Mouse (Mus musculus) layer of hippocampus, postnatal 36 days (tissue): ENCODE data around the gene Plcd1. TPM values are rescaled to one million over a fixed set of nuclear protein-coding genes. Genes with fewer than 3 reads are reported as not detected.

Experiments used
- DNase-seq, 2 experiments: peaks; one replicate each; pipeline ENCODE4 v3.0.0; 2022
- total RNA-seq, 2 experiments: library from RNA; stranded (reverse); gene quantifications; 2 replicates each; pipeline ENCODE4 v1.2.3; 2021

Plcd1 gene
- total RNA-seq, 2 experiments from 2014 or later, result 8.3 to 8.4 TPM

DNA sequence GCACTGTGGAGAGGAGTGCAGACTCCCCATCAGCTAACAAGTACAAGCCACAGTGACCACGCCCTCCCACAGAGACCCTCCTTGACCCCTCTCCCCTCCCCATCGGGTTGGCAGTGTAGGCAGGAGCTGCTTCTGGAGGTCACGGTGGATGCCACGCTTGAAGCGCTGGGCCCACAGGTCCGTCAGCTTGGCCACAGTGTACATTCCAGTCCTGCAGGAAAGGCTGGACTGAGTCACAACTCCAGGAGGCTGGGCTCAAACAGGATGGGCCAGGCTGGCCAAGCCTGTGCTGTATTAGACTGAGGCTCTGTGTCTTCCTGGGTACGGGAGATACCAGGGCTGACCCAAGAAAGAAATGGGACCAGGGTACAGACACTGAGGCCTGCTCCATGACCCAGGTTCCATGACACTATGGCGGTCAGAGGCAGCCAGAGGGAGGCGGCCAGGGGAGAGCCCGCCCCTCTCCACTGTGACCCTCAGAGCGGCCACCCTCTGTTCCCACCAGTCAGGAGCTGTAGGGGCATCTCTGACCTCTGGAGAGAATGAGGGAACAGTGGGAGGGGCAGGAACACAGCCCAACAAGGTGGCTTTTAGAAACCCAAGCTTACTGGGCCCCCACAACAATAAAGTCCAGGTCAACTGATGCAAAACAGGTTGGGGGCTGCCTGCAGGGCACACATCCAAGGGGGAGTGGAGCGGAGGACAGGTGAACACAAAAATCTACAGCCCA is 1.6 kb downstream of the Plcd1 start:
- no peak for DNase-seq

DNA sequence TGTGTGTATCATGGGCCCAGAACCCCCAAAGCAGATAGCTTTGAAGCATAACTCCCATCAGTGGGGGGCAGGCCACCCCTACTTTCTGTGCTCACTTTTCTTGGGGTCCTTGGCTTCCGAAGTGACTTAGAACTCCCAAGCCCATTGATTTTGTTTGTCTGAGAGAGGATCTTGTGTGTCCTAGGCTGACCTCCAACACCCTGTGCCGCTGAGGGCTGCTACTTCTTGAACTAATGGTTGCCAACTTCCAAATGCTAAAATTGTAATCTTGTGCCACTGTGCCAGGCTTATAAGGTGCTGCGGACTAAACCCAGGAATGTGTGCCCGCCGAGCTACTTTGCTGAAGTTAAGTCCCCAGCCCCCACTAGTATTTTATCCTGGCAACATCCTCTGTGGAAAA is 2.8 kb downstream of the Plcd1 start:
- DNase-seq, result no peak

DNA sequence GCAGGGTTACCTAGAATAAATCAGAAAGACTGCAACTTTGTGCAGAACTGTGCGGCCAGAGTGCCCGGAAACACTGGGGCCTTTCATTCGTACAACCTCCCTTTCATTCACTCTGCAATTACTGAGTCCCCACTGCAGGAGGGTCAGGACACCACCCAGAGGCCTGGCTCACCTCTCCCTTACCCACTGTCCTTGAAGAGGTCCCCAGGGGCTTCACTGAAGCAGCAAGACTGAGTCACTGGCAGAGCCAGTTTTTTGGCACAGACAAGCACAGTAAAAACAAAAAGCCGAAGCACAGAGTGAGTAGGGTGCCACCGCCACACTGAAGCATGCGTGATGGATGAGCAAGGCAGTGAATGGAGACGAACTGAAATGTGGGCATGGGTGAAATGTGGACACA is 3.9 kb downstream of the Plcd1 start:
- DNase-seq, result no peak

DNA sequence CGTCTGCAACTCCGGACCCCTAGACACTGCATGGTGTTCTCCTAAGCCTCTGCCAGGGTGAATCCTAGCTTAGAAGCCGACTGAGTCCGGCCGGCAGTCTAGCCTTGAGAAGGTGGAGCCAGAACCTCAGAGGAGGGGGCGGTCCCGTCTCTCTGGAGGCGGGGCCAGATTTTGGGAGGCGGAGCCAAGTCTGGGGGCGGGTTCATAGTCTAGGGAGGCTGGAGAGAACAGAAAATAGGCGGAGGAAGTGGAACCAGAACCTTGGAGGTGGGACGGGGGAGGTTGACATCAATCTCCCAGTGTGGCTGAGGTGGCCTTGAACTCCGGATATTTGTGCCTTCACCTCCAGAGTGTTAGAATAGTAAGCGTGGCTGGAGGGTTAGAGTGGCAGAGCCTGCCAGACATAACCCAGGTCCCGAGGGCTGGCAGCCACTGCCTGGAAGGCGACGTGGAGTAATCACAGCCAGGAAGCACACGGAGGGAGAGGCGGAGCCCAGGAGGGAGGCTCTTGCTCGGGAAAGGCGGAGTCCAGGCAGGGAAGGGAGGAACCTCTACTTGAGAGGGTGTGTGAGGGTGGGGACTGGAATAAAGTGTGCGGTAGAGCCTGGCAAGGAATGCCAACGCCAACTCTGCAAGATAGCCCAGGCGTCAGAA is 5.0 kb downstream of the Plcd1 start:
- DNase-seq, result peak; percentile 70 to 72

DNA sequence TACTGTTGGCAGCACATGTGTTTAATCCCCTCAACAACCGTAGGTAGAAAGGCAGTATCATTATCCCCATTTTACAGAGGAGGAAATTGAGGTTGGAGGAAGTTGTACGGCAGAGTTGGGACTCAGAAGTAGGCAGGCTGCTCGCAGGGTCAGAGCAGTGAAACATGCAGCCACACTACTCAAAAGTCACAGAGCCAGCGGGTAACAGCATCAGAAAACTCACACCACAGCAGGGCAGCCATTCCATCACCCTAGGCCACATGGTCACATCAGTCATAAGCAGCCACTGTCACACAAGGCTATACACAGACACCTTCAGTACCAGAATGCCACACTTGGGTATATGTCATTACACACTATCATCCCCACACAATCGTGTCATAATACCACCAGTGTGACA is 6.0 kb downstream of the Plcd1 start:
- no peak for DNase-seq

DNA sequence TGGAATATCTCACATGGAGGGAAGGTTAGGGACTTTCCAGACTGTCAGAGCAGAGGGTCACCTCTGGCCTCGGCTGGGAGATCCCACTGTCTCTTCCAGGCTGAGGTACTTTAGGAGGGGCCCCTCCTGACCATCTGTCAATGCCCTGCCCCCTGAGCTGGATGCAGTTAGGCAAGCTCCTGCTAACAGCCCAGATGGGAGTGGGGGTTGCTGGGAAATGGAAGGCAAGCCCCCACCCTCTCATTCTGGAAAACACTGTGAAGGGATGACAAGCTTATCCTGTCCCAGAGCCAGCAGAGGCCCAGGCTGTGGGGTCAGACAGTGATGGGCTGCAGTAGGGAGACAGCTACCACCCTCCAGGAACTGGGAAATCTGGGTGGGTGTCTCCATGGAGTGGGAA is 6.9 kb downstream of the Plcd1 start:
- DNase-seq, result peak in 1 of 2 experiments; percentile 47

DNA sequence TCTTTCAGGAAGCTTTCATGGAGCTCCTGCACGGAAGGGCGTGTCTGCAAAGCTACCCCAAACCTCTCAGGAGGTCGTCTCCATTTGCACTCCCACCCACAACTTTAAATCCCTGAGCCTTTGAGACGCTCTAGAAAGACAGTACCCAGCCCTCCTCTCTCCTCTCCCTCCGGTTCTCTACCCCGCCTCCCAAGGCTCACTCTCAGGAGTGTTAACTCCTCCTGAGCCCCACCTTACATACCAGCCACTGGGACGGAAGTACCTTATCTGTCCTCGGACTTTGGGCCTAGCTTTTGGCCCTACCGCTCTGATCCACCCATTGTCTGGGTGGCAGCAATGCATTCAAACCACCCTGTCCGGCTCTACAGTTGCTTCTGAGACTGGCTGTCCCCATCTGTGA is 9.3 kb downstream of the Plcd1 start:
- no peak for DNase-seq

DNA sequence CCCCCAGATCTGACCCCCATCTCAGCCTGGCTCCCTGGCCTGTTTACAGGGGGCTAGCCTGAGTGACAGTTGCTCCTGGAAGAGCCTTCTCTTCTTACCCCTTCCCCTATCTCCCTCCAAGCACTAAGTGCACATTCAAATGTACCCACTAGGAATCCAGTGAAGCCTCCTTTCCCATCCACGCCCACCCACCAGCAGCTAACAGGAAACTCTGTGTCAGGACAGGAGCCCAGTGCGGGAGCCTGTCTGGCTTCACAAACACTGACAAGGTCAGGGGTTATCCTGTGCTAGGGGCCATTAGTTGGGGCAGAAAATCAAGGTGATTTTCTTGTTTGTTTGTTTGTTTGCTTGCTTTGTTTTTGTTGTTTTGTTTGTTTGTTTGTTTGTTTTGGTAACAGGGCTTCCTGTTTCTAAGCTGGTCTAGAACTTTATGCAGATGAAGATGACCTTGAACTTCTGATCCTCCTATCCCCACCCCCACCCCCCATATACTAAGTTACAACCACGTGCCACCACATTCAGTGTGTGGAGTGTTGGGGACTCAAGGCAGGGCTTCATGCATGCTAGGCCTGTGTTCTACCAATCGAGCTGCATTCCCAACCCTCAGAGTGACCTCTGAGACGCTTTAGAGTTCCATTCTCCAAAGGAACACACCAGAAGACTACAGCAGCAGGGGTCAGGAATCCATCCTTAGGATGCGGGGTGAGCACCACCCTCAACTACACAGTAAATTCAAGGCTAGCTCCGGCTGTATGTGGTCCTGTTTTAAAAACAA is 10.5 kb downstream of the Plcd1 start:
- DNase-seq, result no peak

DNA sequence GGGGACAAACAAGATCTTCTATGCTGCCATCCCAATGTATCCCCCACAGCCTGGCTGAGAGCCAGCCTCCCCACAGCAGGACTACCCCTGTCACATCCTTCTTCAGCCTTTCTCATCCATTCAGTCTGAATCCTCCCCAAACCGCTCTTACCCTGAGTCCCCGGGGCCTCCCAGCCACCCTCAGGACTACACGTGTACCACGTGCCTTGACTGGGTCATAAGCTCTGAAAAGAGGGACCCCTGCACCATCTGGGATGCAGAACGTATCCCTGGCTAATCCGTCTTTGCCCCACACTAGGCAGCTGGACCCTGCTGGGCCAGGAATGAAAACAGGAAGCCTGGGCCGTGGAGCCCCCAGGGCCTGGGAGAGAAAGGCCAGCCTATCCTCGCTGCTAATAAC is 11.3 kb downstream of the Plcd1 start:
- DNase-seq, result no peak

DNA sequence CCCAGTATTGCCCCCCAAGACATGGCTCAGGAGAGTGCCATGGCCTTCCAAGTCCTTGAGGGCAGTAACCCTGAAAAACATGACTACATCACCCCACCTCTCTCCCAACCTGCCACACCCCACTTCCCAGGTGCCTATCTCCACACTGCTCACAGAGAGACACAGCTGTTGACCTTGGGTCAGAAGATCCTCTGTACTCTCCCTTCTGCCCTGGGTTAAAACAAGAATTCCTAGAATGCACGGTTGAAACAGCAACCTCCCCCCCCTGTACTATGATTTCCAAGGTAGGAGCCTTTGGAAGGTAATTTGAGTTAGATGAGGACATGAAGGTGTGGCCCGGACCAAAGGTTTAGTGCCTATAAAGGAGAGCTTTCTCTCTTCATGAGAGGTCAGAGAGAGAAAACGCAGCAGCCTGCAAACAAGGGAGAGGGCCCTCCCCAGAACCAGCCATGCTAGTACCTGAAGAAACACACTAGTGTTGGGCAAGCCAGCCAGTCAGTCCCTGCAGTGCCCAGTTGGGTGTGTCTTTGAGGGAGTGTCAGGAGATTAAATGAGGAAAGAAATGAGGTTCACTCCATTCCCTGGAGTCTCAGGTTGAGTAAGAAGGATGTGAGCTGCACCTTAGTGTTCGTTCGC is 13.1 kb downstream of the Plcd1 start:
- DNase-seq, result no peak

DNA sequence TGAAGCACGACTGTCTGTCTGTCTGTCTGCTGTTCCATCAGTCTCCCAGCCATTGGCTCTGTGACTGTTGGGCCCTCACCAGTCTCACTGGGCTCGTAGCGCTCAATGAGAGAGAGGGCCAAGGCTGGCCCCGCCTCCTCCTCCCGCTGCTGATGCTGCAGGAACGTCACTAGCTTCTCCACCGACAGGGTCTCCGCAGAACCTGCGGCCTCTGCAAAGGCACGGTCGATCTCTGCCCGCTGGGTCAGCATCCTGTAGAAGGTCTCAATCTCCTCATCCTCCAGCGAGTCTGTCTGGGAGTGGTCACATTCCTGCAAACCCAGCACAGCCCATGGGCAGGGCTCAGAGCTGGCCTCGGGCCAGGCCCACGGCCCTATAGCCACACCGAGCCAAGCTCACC is 17.6 kb downstream of the Plcd1 start:
- DNase-seq, result no peak

DNA sequence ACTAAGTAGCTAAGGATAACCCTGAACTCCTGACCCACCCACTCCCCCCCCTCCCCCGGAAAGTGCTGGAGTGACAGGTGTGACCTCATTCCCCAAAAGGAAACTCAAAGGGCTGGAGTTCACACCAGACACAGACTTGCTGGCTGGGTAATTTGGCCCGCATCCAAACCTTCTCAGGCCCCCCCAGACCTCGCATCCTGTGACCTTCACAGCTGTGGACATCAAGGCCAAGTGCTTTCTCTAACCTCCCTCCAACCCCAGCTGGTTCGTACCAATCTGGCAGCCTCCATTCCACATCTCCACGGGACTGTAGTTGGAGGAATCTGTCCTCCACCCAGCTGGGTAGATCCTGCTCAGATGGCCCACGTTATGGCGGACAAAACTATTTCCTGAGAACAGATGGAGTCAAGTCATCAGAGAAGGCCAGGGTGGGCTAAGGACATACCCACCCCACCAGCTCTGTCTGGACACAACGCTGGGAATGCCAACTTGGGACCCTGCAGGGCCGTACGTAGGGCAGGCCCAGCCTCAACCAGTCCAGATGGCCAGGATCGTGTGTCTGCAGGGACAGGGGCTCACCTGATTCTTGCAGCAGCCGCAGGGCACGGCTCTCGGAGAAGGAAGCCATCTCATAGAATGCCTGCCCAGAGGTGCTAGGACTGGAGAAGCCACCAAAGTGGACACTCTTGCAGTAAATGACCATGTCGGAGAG is 20.0 kb downstream of the Plcd1 start:
- no peak for DNase-seq

DNA sequence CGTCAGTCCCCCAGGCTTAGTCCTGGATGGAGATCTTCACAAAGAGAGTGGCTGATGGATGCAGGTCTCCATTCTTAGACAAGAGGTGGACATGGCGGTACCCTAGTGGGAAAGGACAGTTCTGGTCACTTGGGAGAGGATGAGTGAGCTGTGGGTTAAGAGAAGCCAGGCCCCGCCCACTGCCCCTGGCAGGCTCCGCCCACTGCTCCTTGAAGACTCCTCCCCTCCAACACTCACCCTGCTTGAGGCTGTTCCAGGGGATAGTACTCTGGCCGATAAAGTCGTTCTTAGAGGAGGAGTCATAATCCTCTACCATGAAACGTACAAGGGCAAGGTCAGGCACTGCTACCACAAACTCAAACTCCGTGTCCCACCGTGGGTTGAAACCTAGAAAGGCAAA is 21.5 kb downstream of the Plcd1 start:
- no peak for DNase-seq

DNA sequence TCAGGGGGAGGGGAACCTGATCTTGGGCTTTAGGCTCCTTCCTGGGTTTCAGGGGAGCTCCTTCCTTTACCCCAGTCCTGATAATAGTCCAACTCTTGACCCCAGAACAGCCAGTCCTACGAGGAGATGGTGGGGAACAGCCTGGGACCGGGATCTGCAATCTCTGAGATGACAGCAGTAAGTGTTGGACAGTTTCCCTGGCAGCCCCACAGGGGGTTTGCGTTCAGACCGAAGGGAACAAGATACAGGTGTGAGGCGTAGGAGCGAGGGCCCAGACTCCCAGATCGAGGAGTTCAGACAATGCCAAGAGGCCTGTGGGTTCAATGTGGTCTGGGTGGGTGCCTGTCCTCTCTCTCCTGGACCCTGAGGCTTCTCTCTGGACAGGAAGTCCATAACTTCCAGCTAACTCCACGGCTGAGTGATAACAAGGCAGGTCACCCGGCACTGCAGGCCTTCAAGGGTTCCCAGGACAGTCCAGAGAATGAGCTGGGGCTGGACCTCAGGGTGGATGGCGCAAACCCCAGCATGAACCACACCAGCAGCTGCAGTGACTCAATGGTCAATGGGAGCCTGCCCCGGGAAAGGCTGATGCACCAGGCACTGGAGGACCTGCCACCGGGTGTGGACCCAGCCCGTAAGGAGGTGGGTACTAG is 23.0 kb downstream of the Plcd1 start:
- no peak for DNase-seq

DNA sequence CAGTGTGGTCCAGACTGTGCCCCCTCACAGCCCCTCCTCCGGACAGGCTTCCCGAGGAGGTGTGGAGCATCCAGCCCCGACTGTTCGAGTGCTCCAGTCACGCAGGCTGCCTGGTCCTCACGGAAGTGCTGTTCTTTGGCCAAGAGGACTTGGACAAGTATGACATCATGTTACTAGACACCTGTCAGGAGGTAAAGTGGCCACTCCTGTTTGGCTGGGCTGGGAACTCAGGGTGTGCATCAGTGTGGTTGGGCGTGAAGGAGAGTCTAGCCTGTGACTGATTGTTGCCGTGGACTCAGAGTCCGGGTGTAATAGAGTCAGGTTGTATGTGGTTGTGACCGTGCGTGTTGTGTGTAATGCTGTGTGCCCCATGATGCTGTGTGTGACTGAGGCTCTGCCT is 25.0 kb downstream of the Plcd1 start:
- DNase-seq, result no peak

DNA sequence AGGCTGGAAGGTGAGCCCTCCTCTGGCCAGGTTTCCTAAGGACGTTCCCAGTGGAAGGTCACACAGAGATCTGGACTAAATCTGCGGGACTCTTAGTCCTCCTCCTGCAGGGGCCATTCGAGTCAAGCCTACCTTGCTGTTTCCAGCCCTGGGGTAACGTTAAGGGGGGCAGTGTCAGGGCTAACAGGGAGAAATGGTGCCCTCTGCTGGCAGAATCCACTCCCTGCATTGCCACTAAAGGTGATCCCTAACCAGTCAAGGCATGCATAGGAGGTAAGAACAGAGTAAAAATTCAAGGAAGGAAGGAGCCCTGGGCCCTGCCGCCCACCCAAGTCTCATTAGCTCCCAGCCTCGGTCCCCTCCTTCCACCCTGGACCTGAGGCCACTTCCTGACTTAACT is 25.7 kb downstream of the Plcd1 start:
- peak; percentile 73 to 82 for DNase-seq

DNA sequence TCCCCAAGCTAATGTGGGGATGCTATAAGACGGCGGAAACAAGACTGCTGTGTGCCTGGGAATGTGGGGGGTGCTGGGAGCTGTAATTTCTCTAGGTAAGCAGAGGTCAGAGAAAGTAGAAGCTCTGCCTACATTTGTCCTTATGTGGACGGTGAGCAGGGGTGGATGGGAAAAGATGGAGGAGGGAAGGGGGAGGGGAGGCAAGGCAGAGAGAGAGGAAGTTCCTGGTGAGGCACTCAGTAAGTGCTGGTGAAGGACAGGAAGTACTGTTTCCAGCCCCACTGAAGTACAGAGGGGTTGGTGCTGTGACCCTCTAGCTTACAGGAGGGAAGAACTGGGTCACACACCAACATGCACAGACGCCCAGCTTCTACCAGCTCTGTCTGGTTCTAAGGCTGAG is 29.0 kb downstream of the Plcd1 start:
- DNase-seq, result no peak

DNA sequence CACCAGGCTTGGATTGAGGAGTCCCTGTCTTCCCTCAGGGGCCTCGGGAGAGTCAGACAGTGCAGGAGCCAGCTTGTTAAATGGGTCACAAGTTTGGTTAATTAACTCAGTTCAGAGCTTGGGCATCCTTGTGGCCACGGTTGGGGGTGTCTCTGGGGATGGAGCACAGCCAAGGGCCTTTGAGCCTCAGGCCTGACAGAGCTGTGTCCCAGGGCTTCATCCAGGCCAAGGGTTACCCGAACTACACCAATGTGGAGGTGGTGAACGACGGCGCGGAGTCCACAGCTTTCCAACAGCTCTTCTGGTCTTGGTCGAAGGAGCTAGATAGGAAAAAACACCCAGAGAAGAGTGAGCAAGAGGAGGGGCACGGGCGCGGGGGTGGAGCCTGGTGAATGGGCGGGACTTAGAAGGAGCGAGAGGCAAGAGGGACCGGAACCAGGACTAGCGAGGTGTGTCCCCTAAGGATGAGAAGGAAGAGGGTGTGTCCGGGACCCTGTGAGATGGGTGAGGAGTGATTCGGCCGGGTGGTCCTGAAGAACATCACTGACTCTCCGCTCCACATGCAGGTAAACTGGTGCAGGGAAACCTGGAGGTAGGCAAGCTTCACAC is 30.2 kb downstream of the Plcd1 start:
- DNase-seq, result no peak

DNA sequence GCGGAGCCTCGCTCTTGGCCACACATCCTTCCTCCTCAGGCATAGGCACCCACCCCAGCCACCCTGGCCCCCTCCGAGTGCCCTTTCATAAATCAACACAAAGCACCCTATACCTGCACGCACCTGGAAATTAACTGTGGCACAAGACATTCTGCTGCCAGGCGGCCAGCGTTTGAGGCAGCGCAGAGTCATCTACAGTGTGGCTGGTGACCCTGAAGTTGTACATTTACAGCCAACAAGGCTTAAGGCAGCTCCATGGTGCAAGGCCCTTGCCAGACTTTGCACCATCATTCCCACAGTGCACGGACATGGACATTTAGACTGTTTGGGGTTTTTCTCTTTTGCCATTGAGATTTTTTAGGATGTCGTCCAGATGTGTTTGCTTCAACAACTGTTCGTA is 32.6 kb downstream of the Plcd1 start:
- DNase-seq, result no peak

DNA sequence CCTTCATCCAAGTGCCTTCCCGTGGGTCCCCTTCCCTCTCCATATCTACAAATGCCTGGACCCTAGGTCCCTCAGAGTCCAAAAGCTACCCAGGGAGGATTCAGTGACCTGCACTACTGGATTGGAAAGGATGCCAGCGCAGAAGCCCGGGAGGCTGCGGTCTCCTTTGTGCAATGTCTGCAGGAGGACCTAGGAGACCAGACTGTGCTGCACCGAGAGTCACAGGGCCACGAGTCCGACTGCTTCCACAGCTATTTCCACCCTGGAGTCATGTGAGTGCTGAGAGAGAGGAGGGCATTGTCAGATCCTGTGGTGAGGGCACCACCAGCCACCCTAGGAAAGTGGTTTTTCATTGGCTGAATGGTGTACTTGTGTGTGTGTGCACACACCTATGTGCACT is 35.1 kb downstream of the Plcd1 start:
- DNase-seq, result no peak

DNA sequence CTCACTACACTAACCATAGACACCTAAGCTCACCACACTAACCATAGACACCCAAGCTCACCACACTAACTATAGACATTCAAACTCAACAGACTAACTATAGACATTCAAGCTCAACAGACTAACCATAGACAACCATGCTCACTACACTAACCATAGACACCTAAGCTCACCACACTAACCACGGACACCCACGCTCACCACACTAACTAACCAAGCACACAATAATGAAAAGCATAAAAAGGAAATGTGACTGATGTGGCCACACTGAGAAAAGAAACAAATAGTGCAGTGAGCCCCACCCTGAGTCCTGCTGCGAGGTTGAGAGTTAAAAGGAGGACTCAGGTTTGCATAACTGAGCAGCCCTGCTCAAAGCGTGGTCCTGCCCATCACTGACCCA is 38.0 kb downstream of the Plcd1 start:
- no peak for DNase-seq
